Mouse (Mus musculus) ES-Bruce4 (cell line): Measurements from ENCODE around the gene Smim11. TPM values are rescaled to one million over a fixed set of nuclear protein-coding genes. Genes with fewer than 3 reads are reported as not detected.

Experiments used
- H3K27ac ChIP-seq: 2 replicates; pipeline ENCODE4 v1.5.1; 2012; ENCODE audit warnings: low read length, inconsistent platforms; ENCODE audit not compliant: insufficient read depth
- H3K27me3 ChIP-seq: 2 replicates; pipeline ENCODE4 v1.6.1; 2012; ENCODE audit warnings: mild to moderate bottlenecking, low read length, inconsistent platforms; ENCODE audit not compliant: control insufficient read depth, poor library complexity, insufficient read depth, severe bottlenecking
- H3K36me3 ChIP-seq: 2 replicates; pipeline ENCODE4 v1.6.1; 2012; ENCODE audit warnings: inconsistent platforms, mild to moderate bottlenecking, low read length, moderate library complexity; ENCODE audit not compliant: control insufficient read depth, poor library complexity, insufficient read depth, severe bottlenecking
- H3K4me1 ChIP-seq: one replicate; pipeline ENCODE4 v1.8.1; 2011; ENCODE audit warnings: low read length; ENCODE audit not compliant: control insufficient read depth, insufficient read depth
- H3K4me3 ChIP-seq: 2 replicates; pipeline ENCODE4 v1.5.1; 2011; ENCODE audit warnings: low read depth, mild to moderate bottlenecking, low read length
- H3K9ac ChIP-seq: 2 replicates; pipeline ENCODE4 v1.6.1; 2012; ENCODE audit warnings: low read depth, mild to moderate bottlenecking, inconsistent platforms; ENCODE audit not compliant: poor library complexity, severe bottlenecking
- H3K9me3 ChIP-seq: replicated peaks from 2 replicates; pipeline ENCODE4 v1.6.1; 2012; ENCODE audit warnings: mild to moderate bottlenecking, low read length, inconsistent platforms; ENCODE audit not compliant: control insufficient read depth, poor library complexity, insufficient read depth, severe bottlenecking
- CTCF ChIP-seq: IDR thresholded peaks from one replicate; pipeline ENCODE4 v1.8.1; 2011; ENCODE audit warnings: low read depth, low read length
- EP300 ChIP-seq: IDR thresholded peaks from 2 replicates; pipeline ENCODE4 v1.6.1; 2011; ENCODE audit warnings: low read depth, low read length; ENCODE audit not compliant: insufficient read depth
- POLR2A ChIP-seq: IDR thresholded peaks from one replicate; pipeline ENCODE4 v1.8.1; 2011; ENCODE audit warnings: low read length; ENCODE audit not compliant: insufficient read depth
- polyA plus RNA-seq: library from polyadenylated mRNA; stranded (reverse); fragments of >200 nt; gene quantifications from 2 replicates; pipeline ENCODE4 v1.2.4, GENCODE M21; 2011; ENCODE audit warnings: low read depth; ENCODE audit not compliant: missing spikeins, insufficient read depth, insufficient read length

Smim11 gene
- polyA plus RNA-seq, 1 experiment: 28.7 TPM

DNA sequence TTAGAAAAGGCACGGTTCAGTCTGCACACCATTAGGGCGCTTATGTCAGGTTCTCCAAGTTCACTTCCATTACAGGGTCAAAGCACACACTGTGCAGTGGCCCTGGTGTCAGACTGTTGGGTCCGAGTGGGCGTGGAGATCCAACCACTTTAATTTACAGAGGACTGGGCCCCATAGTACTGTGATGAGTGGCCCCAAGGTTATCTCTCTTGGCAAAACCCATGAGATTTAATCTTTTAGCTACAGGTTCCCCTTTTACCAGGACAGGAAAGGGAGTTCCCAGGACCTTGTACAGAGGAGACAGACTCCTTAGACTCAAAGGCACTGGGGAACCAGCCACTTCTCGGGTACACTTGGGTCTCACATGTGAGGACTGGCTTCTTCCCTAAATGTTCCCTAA, 54.3 kb downstream of the Smim11 start:
- H3K9me3 ChIP-seq: no peaks in the 10 kb centered on the region
- H3K27ac ChIP-seq: no peak overlapping the region
- no peaks in the 10 kb centered on the region for H3K36me3 ChIP-seq
- H3K9ac ChIP-seq: no peak overlapping the region
- H3K27me3 ChIP-seq: no peaks in the 10 kb centered on the region
- no peak overlapping the region for H3K4me3 ChIP-seq
- TF ChIP-seq POLR2A: no peak
- TF ChIP-seq EP300: no peak
- TF ChIP-seq CTCF: no peak
- H3K4me1 ChIP-seq: no peaks in the 10 kb centered on the region

DNA sequence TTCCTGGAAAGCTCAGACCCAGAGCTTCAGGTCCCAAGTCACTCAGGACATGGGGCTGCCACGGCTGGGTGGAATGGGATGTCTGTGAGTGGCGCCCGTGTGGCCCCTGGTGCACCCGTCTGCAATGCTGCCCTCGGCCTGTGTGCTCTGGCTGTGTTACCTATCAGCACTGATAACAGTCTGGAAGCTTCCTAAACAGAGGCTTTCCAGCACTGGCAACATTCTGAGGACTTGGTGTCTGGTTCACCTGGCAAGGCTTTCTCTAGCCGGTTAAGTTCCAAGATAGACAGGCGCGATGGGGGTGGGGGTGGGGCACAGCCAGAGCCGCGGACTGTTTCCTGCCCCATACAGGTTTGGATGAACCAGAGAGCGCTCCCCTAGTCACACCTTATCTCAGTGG, 54.9 kb downstream of the Smim11 start:
- Histone ChIP-seq H3K27me3 (no peaks in the 10 kb centered on the region), H3K9ac (no peak overlapping the region), H3K9me3 (no peaks in the 10 kb centered on the region), H3K27ac (no peak overlapping the region), H3K4me3 (no peak overlapping the region), H3K4me1 (no peaks in the 10 kb centered on the region), H3K36me3 (no peaks in the 10 kb centered on the region)
- TF ChIP-seq CTCF: no peak
- TF ChIP-seq POLR2A: no peak
- TF ChIP-seq EP300: no peak

DNA sequence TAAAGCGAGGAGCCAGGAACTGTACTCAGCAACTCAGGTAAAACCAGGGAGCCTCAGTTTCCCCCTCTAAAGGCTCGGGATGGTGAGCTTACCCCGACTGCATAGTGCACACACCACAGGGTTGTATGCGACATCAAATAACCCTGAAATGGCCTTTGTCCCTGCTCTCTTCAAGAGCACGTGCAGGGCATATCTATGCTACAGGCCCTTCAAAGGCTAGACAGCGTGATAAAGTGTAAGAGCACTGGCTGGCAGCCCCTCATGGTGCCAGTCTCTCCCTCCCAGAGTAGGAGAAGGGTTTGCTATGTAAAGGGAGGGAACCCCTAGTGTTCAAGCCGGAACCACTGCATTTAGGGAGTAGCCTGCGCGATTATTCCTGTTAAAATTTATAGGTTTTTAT, 55.9 kb downstream of the Smim11 start:
- Histone ChIP-seq H3K4me1 (no peaks in the 10 kb centered on the region), H3K9me3 (no peaks in the 10 kb centered on the region), H3K27ac (no peak overlapping the region), H3K4me3 (no peak overlapping the region), H3K9ac (no peak overlapping the region), H3K36me3 (no peaks in the 10 kb centered on the region), H3K27me3 (no peaks in the 10 kb centered on the region)
- no peak for TF ChIP-seq EP300
- TF ChIP-seq CTCF: no peak
- no peak for TF ChIP-seq POLR2A

DNA sequence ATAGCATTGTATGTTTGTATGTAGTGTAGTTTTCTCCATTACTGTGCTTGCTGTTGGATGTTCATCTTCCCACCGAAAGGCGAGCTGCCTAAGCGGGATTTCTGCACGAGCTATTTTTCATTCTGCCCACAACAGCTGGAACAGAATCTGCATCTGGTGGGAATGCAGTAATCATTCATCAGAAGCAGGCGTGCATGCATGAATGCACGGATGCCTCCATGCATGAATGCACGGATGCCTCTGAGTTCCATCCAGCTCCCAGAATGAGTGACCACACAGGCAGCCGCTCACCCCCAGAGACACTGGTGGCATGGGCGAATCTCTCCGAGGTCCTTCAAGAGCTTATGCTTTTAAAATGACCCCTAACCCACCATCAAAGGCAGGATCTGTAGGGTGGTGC, 56.5 kb downstream of the Smim11 start:
- Histone ChIP-seq H3K4me1 (no peaks in the 10 kb centered on the region), H3K27ac (no peak overlapping the region)

DNA sequence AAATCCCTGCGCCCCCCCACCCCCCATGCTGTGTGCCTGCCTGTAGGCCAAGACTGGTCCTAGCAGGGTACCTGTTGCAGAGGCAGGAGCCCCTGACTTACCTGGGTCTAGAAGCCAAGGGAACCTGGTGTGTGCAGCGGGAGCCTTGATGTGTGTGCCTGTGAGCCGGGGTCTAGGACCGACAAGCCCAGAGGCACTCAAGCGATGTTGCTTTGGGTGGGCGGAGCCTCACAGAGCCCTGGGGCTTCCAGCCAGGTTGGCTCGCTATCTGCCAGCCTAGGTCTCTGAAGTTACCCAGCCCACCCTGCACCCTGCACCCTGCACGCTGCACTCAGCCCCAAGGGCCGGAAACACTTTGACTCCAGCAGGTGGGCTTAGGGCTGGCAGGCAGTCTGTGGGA, 57.6 kb downstream of the Smim11 start:
- no peak overlapping the region for H3K9ac ChIP-seq
- 0 out of 2 replicates have a peak overlapping the region, but pooled peaks have one; percentile 12 for H3K4me3 ChIP-seq
- no peak overlapping the region for H3K27ac ChIP-seq
- no peaks in the 10 kb centered on the region for H3K9me3 ChIP-seq
- no peak for TF ChIP-seq EP300
- no peak for TF ChIP-seq CTCF
- TF ChIP-seq POLR2A: no peak
- H3K4me1 ChIP-seq: no peaks in the 10 kb centered on the region
- H3K27me3 ChIP-seq: no peaks in the 10 kb centered on the region
- no peaks in the 10 kb centered on the region for H3K36me3 ChIP-seq

More for the DNA sequence above, 56.5 kb downstream of the Smim11 start:
- Histone ChIP-seq H3K27me3 (no peaks in the 10 kb centered on the region), H3K4me3 (no peak overlapping the region), H3K9ac (no peak overlapping the region), H3K9me3 (no peaks in the 10 kb centered on the region), H3K36me3 (no peaks in the 10 kb centered on the region)
- TF ChIP-seq POLR2A (no peak), CTCF (no peak), EP300 (no peak)

DNA sequence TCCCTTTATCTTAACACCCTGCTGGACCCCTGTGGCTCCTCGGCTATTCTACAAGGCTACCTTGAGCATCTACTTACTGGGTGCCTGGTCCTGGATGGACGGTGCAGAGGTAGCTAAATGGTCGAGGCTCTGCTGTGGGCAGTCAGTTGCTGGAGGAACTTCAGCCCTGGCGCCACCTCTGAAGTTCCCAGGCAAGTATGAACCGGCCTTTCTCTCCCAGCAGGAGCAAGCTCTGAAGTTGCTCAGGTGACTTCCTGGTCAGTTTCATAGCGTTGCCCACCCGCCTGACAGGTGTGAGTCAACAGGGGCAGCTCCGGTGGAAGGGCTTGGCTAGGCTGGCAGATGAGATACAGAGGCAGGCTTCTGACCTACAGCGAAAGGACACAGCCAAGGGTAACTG, 58.1 kb downstream of the Smim11 start, which contains the start of gene Kcne1:
Gene Kcne1, minus strand, starts transcription at position 240 of the 400 bp plus-strand sequence.
- no peak within 1 kb of the TSS for H3K9ac ChIP-seq
- TF ChIP-seq POLR2A (no peak), EP300 (no peak), CTCF (no peak)
- H3K27ac ChIP-seq: no peak within 1 kb of the TSS
- H3K36me3 ChIP-seq: no peaks in the 10 kb centered on the region
- H3K4me3 ChIP-seq: 0 out of 2 replicates have a peak within 1 kb of the TSS, but pooled peaks have one; percentile 12
- H3K9me3 ChIP-seq: no peaks in the 10 kb centered on the region
- H3K27me3 ChIP-seq: no peaks in the 10 kb centered on the region
- no peaks in the 10 kb centered on the region for H3K4me1 ChIP-seq
